Mouse (Mus musculus): ENCODE data around the gene Nav2.

- TF ChIP-seq CTCF (IDR thresholded peaks at IDR 0.05; ENCODE audit: low read depth) (peak; percentile 16; the same call in 1 of the 2 replicates), EP300 (optimal IDR thresholded peaks at IDR 0.05) (no peak)
Observed at GRCm38 (mm10) chr7:49245537-49246239, 337.2 kb downstream of the Nav2 start.
